Mouse (Mus musculus) thymus, postnatal 4 days (tissue): ENCODE data around the gene Accsl.

Source experiments
- DNase-seq: peaks from one replicate; pipeline ENCODE4 v3.0.0; 2021

The Accsl gene

DNA sequence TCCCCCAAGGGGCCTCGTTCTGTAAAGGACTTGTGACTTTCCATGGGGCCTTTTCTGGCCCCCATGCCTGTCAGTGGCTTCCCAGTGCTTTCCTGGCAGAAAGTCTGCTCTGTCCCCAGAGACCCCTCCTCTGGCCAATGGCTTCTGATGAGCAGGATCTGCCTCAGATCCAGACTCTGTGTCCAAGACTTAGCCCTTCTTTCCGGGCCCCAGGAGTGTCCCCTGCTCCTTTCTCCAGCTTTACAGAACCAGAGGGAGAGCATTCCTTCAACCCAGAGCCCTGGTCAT is 5.2 kb upstream of the Accsl start:
- no peak for DNase-seq

DNA sequence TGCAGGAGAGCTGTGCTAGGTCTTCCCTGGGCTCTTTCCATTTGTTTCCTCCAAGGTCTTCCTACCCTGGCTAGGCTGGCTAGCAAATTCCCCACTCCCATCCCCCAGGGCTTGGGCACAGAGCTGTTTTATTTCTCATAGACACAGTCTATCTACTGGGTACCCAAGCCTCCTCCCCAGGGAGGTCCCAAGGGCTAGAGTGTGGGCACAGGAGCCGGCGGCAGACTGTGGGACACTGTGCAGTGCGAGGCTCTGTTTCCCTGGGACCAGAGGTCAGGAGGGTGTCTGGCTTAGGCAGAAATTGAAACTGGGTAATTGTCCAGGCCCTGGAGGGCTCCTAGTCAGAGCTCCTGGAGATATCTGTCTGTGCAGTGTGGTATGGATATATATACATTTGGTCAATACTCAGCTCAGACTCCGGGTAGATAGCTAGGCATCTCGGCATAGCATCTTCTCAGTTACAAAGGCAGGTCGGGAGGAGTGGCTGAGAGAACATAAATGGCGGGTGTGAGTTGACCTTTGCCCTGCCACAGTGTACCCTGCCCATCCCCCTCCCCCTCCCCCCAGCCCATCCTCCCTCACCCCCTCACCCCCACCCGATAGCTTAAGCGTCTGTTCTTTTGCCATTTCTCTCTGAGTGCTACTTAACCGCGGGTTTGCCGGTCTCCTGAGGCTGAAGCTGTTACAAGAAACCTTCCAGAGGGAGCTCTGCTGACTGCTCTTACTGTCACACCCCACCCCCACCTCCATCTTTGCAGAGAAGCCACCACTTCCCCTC is 4.7 kb upstream of the Accsl start:
- no peak for DNase-seq

GRCm38 (mm10) chr2:93872257-93872656 is 3.3 kb upstream of the Accsl start:
- no peak for DNase-seq

DNA sequence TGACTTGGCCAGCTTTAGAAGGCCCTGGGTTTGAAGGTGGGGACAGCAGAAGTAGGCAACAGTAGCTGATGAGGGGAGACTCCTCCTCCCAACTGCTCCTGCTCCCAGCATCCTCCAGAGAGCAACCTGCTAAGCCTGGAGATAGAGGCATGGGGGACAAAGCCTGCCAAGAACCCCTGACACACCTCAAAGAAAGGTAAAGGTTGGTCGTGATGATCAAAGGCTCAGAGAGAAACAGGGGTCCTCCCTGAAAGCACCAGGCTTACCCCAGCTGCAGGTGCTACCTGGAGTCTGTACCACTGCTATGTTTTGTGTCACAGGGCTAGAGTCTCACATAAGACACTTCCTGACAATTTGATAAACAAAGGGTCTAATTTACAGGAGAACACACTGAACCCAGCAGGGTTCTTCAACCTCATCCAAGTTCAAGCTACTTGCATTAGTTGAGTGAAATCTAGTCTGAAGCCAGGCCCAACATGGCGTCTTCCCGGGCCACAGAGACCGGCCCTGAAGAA is 2.5 kb upstream of the Accsl start:
- DNase-seq = no peak

GRCm38 (mm10) chr2:93870842-93871241 is 1.9 kb upstream of the Accsl start:
- DNase-seq = peak; percentile 63

GRCm38 (mm10) chr2:93868566-93868965 is 391 bp downstream of the Accsl start:
- DNase-seq = no peak

DNA sequence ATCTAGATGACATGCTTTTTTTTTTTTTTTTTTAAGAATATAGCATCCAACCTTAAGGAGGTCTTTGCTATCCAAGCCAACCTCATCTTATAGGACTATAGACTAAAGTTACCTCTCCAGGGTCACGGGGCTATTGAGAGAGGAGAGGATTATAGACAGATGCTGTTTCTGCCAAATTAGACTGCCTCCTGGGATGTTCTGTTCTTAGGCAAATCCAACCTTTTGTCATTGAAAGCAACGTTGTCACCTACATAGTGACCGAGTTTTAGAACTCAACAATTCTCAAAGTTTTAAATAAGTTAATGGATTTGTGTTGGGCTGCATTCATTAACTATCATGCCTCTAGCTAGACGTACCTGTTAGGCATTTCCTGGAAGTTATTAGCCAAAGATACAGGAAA is 5.7 kb downstream of the Accsl start:
- no peak for DNase-seq

DNA sequence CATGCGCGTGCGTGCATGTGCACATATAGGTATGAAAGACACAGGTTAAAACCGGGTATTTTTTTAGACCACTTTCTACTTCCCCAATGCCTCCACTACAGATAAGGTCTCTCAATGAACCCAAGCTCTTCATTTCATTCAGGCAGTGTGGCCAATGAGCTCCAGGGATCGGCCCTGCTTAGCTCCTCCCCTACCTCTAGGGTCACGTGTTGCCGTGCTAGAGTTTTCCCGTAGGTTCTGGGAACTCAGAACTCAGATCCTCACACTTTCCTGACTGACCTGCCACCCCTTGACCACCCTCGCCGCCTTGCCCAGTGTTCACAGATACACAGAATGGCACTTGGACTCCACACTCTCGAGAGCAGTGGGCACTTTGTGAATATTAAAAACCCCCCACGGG is 10.1 kb downstream of the Accsl start:
- DNase-seq = no peak

GRCm38 (mm10) chr2:93851303-93851702 is 17.7 kb downstream of the Accsl start:
- DNase-seq = no peak

GRCm38 (mm10) chr2:93850317-93850944 is 18.5 kb downstream of the Accsl start:
- peak; percentile 57 for DNase-seq

DNA sequence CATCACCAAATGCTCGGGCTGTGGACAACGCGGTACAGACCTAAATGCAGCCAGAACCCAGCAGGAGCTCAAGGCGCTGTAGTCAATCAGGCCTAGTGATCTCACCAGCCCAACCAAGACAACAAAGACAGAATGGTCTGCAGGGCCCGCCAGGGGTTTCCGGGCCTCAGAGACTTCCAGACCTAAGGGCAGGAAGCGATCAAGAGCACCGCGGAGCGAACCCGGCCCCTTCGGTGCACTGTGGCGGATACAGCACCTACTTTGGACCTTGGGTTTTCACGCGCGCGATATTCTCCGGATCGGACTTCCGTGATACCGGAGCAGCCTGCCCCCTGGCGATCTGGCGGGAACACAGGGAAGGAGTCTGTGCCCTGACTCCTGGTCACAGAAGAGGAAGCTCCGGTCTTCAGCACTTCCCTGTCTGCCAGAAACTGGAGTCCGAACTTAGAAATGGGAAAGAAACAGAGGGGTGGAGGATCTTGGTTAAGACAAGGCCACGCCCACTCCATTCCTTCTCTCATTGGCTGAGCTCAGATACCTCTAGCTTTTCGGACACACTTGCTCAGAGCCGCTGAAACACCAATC is 19.4 kb downstream of the Accsl start, which contains the start of gene Accs:
Gene Accs (minus strand): TSS at position 439 of the 585 bp plus-strand sequence.
- peak; percentile 61 for DNase-seq

DNA sequence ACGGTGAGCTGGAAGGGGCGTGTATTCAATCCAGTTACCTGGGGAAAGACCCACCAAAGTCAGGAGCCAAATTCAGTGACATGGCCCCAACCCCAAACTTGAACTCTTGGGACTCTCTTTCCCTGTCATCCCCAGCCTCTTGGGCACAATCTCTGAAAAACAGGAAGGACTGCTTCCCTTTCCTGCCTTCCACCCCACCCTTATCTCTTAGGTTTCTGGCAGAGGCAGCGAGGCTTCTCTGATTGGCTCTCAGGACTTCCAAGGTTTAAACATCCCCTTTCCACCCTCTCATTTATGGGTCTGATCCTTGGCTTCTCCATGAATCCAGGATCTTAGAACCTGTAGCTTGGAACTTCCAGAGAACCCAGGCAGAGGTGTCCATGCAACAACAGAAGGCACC is 27.6 kb downstream of the Accsl start:
- DNase-seq = no peak

DNA sequence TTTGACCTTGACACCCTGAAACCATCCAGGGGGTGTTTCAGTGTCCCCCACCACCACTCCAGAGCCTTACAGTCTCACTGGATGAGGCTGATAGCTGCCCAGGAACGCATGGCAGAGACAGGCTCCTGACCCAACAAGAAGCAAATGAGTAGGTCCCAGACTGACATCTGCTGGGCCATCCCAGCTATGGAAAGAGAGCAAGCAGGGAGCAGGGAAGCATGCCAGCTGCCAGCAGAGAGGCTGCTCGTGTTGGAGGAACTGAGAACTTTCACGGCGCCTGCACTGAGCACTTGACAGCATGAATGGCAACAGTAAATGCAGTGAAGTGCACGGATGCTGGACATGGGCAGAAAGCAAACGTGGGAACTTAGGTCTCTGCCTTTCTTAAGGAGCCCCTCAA is 28.8 kb downstream of the Accsl start:
- no peak for DNase-seq

GRCm38 (mm10) chr2:93838931-93839330 is 30.0 kb downstream of the Accsl start:
- DNase-seq = no peak

- DNase-seq = no peak
Observed at GRCm38 (mm10) chr2:93836232-93836785, 32.6 kb downstream of the Accsl start.

DNA sequence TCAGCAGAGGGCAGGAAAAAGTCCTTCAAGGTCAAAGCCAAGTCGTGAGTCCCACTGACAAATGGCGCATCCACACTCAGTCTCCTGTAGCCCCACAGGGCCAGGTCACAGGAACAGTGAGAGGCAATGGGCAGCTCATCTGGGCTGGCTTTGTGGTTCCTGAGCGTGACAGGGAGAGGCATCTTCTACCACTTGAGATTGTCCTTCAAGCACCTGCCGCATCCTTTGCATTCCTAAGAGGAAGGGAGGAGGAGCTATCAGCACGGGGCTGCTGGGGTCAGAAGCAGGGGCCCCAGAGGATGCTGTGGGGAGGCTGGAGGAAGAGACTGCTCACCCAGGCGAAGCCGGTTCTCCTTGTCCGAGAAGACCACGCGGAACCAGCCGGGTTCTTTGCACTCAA is 33.4 kb downstream of the Accsl start:
- DNase-seq = no peak

- DNase-seq = peak; percentile 73
Observed at GRCm38 (mm10) chr2:93823519-93823918, 45.4 kb downstream of the Accsl start.

- DNase-seq = peak; percentile 96
Observed at GRCm38 (mm10) chr2:93822045-93822749, 46.8 kb downstream of the Accsl start, which contains the start of gene Ext2. Gene Ext2, minus strand, starts transcription at chr2:93822568.

GRCm38 (mm10) chr2:93817791-93818190 is 51.2 kb downstream of the Accsl start:
- DNase-seq = no peak

DNA sequence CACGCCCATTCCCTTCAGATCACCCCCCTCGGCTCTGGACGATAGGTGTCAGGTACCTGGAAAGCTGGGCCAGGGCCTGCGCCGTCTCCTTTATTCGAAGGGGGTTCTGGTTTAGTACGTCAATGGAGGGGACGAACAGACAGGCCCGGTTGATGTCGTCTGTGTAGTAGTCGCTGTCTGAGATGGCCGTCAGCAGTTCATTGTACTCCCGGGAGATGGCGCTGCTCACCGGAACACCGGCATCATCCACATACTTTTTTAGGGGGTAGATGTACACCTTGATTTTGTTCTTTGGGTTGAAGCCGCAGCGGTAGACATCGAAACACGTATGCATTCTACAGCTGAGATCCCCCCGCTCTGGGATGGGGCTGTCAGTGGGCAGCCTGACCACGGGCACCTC is 55.6 kb downstream of the Accsl start:
- DNase-seq = no peak

DNA sequence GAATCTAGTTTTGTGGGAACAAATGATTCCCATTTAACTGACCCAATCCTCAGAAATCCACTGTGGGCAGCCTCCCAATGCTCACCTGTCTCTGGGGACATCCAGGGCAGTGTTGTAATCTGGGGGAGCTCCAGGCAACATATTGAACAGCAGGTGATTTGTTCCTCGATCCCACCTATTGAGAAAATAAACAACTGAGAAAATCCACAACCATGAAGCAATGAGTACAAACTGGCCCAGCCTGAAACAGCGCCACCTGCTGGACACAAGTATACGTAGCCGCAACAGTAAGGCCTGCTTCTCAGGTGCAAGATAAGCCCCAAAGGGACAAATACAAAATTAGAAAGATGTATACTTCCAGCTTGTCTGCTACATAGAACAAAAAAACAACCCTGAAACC is 57.1 kb downstream of the Accsl start:
- DNase-seq = peak; percentile 90

GRCm38 (mm10) chr2:93809931-93810330 is 59.0 kb downstream of the Accsl start:
- peak; percentile 55 for DNase-seq

DNA sequence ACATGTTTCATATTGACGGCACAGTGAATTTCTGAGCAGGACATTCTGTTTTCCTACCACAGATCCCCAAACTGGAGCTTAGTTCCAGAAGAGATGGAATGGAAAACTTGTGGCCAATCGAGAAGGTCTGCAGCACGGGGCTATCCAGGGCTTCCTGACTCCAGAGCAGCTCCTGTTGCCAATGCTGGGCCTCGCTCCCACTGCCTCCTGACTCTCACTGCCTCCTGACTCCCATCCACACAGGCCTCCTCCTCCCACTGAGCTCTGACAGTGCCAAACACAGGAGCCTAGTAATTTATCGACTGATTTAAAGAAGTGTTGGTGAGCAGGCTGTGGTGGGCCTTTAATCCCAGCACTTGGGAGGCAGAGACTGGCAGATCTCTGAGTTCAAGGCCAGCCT is 60.9 kb downstream of the Accsl start:
- no peak for DNase-seq
